Mouse (Mus musculus) neural tube, embryonic 14.5 days (tissue): ENCODE measurements around the gene Vdac1. TPM values are rescaled to one million over a fixed set of nuclear protein-coding genes. Genes with fewer than 3 reads are reported as not detected.

Experiments used
- ATAC-seq: fragments of 200-750 bp; cut with Nextera tagmentation; 2 replicates; pipeline ENCODE4 v1.8.0; 2017; ENCODE audit warnings: low read depth, mild to moderate bottlenecking, moderate TSS enrichment, moderate library complexity
- H3K27ac ChIP-seq: fragments of 300-500 bp; sonication (generic); 2 replicates; pipeline ENCODE4 v1.5.1; 2014; ENCODE audit warnings: low read depth, mild to moderate bottlenecking, control low read depth, low read length, moderate library complexity, mixed read lengths
- H3K27me3 ChIP-seq: fragments of 300-500 bp; sonication (generic); 2 replicates; pipeline ENCODE4 v1.6.1; 2014; ENCODE audit warnings: low read length; ENCODE audit not compliant: control insufficient read depth, insufficient read depth
- H3K36me3 ChIP-seq: fragments of 300-500 bp; sonication (generic); 2 replicates; pipeline ENCODE4 v1.6.1; 2014; ENCODE audit warnings: low read length, mixed read lengths; ENCODE audit not compliant: control insufficient read depth, insufficient read depth
- H3K4me1 ChIP-seq: fragments of 300-500 bp; sonication (generic); 2 replicates; pipeline ENCODE4 v1.6.1; 2014; ENCODE audit warnings: low read length; ENCODE audit not compliant: control insufficient read depth, insufficient read depth
- H3K4me2 ChIP-seq: fragments of 300-500 bp; sonication (generic); 2 replicates; pipeline ENCODE4 v1.6.1; 2014; ENCODE audit warnings: mild to moderate bottlenecking, low read depth, low read length, control low read depth
- H3K4me3 ChIP-seq: fragments of 300-500 bp; sonication (generic); 2 replicates; pipeline ENCODE4 v1.5.1; 2014; ENCODE audit warnings: low read depth, low read length, control low read depth, mixed read lengths
- H3K9ac ChIP-seq: fragments of 300-500 bp; sonication (generic); replicated peaks from 2 replicates; pipeline ENCODE4 v1.6.1; 2014; ENCODE audit warnings: low read depth, mild to moderate bottlenecking, control low read depth, low read length, mixed read lengths
- H3K9me3 ChIP-seq: fragments of 300-500 bp; sonication (generic); 2 replicates; pipeline ENCODE4 v1.6.1; 2016; ENCODE audit warnings: low read length; ENCODE audit not compliant: control insufficient read depth
- WGBS: fragments of 180-500 bp; shearing (Covaris S2); extraction: QIAGEN DNeasy Blood & Tissue Kit; methylation state at CpG from one replicate; pipeline ENCODE4 v1.1.7; 2014; 5-methylcytosine and 5-hydroxymethylcytosine counted together
- polyA plus RNA-seq: library from polyadenylated mRNA; unstranded; fragments of >200 nt; fragmentation: Nextera tagmentation; extraction: Ambion mirVana; gene quantifications from 2 replicates; pipeline ENCODE4 v1.2.1, GENCODE M21; 2014

Gene Vdac1
- polyA plus RNA-seq, 1 experiment from 2014 or later, result 282 TPM

- H3K9me3 ChIP-seq, result no peaks in the 10 kb centered on the region
- no peak overlapping the region for H3K9ac ChIP-seq
- no peaks in the 10 kb centered on the region for H3K27me3 ChIP-seq
- no peaks in the 10 kb centered on the region for H3K36me3 ChIP-seq
- no peak overlapping the region for H3K27ac ChIP-seq
- H3K4me2 ChIP-seq, result no peak overlapping the region
- H3K4me3 ChIP-seq, result no peak overlapping the region
- WGBS, result 33% methylated on average over 4 of the region's 4 CpGs
- H3K4me1 ChIP-seq, result 0 out of 2 replicates have a peak, but pooled peaks cover 2% of the 10 kb centered on the region
- ATAC-seq, result no peak
These were observed 34.7 kb downstream of the Vdac1 start for GRCm38 (mm10) chr11:52395343-52395742.

- Histone ChIP-seq H3K27me3 (no peaks in the 10 kb centered on the region), H3K36me3 (no peaks in the 10 kb centered on the region), H3K4me1 (0 out of 2 replicates have a peak, but pooled peaks cover 2% of the 10 kb centered on the region), H3K9ac (peak within 1 kb of the TSS; percentile 95), H3K9me3 (no peaks in the 10 kb centered on the region), H3K4me2 (peak within 1 kb of the TSS; percentile 54), H3K4me3 (peak within 1 kb of the TSS; percentile 92), H3K27ac (peak within 1 kb of the TSS; percentile 90)
- 1% methylated on average over 38 of the region's 38 CpGs for WGBS
- ATAC-seq, result peak; percentile 95
These were observed 35.4 kb downstream of the Vdac1 start, which contains the start of gene 9530068E07Rik for GRCm38 (mm10) chr11:52395940-52396596. 9530068E07Rik (plus strand) TSS chr11:52396428.

- no peaks in the 10 kb centered on the region for H3K36me3 ChIP-seq
- peak; percentile 83 for ATAC-seq
- H3K9ac ChIP-seq, result peak overlapping the region; percentile 95
- 2% methylated on average over 33 of the region's 33 CpGs for WGBS
- H3K27ac ChIP-seq, result peak overlapping the region; percentile 90
- H3K27me3 ChIP-seq, result no peaks in the 10 kb centered on the region
- 0 out of 2 replicates have a peak, but pooled peaks cover 2% of the 10 kb centered on the region for H3K4me1 ChIP-seq
- peak overlapping the region; percentile 92 for H3K4me3 ChIP-seq
- no peaks in the 10 kb centered on the region for H3K9me3 ChIP-seq
- peak overlapping the region; percentile 54 for H3K4me2 ChIP-seq
These were observed 36.0 kb downstream of the Vdac1 start for GRCm38 (mm10) chr11:52396597-52397188.

GRCm38 (mm10) chr11:52397385-52397987 is 36.8 kb downstream of the Vdac1 start:
- ATAC-seq, result no peak
- no peaks in the 10 kb centered on the region for H3K9me3 ChIP-seq
- no peak overlapping the region for H3K27ac ChIP-seq

GRCm38 (mm10) chr11:52401476-52401875 is 40.8 kb downstream of the Vdac1 start:
- H3K4me2 ChIP-seq, result no peak overlapping the region
- no peaks in the 10 kb centered on the region for H3K27me3 ChIP-seq
- H3K9ac ChIP-seq, result no peak overlapping the region
- peaks cover 26% of the 10 kb centered on the region for H3K36me3 ChIP-seq
- WGBS, result 79% methylated on average over 2 of the region's 2 CpGs
- no peaks in the 10 kb centered on the region for H3K9me3 ChIP-seq
- H3K4me3 ChIP-seq, result no peak overlapping the region
- H3K27ac ChIP-seq, result no peak overlapping the region
- 0 out of 2 replicates have a peak, but pooled peaks cover 2% of the 10 kb centered on the region for H3K4me1 ChIP-seq
- no peak for ATAC-seq

More at GRCm38 (mm10) chr11:52397385-52397987, 36.8 kb downstream of the Vdac1 start:
- Histone ChIP-seq H3K9ac (no peak overlapping the region; the same call in 1 of the 2 replicates), H3K36me3 (no peaks in the 10 kb centered on the region), H3K4me2 (peak overlapping the region; percentile 54), H3K4me3 (peak overlapping the region; percentile 92), H3K4me1 (0 out of 2 replicates have a peak, but pooled peaks cover 2% of the 10 kb centered on the region), H3K27me3 (no peaks in the 10 kb centered on the region)
- WGBS, result 90% methylated on average over 4 of the region's 4 CpGs

- 71% methylated on average over 1 of the region's 1 CpGs for WGBS
- Histone ChIP-seq H3K9me3 (no peaks in the 10 kb centered on the region), H3K27ac (no peak overlapping the region), H3K9ac (no peak overlapping the region), H3K27me3 (no peaks in the 10 kb centered on the region), H3K4me3 (no peak overlapping the region), H3K36me3 (peaks cover 31% of the 10 kb centered on the region), H3K4me2 (no peak overlapping the region), H3K4me1 (0 out of 2 replicates have a peak, but pooled peaks cover 2% of the 10 kb centered on the region)
- ATAC-seq, result no peak
These were observed 41.9 kb downstream of the Vdac1 start for GRCm38 (mm10) chr11:52402566-52402965.

- no peak overlapping the region for H3K4me2 ChIP-seq
- no peak for ATAC-seq
- no peak overlapping the region for H3K4me3 ChIP-seq
- no peaks in the 10 kb centered on the region for H3K27me3 ChIP-seq
- H3K9ac ChIP-seq, result no peak overlapping the region
- H3K27ac ChIP-seq, result no peak overlapping the region
- 89% methylated on average over 5 of the region's 5 CpGs for WGBS
- peaks cover 41% of the 10 kb centered on the region for H3K36me3 ChIP-seq
- no peaks in the 10 kb centered on the region for H3K4me1 ChIP-seq
- H3K9me3 ChIP-seq, result no peaks in the 10 kb centered on the region
These were observed 43.5 kb downstream of the Vdac1 start for GRCm38 (mm10) chr11:52404209-52404608.

- Histone ChIP-seq H3K27ac (no peak overlapping the region), H3K4me1 (no peaks in the 10 kb centered on the region), H3K4me3 (no peak overlapping the region), H3K36me3 (peaks cover 43% of the 10 kb centered on the region), H3K9me3 (no peaks in the 10 kb centered on the region), H3K9ac (no peak overlapping the region), H3K4me2 (no peak overlapping the region), H3K27me3 (no peaks in the 10 kb centered on the region)
- peak; percentile 34; the same call in 1 of the 2 replicates for ATAC-seq
- whole genome bisulfite sequencing, result 80% methylated on average over 9 of the region's 9 CpGs
These were observed 44.6 kb downstream of the Vdac1 start for GRCm38 (mm10) chr11:52405196-52405688.
